Mouse (Mus musculus): ENCODE measurements at regions not wholly inside any gene's neighbourhood (a gene's known extent, or its start where the extent isn't known, plus 50 kb on each side); places are given as distances from the start of the nearest gene placed in this dataset.

DNA sequence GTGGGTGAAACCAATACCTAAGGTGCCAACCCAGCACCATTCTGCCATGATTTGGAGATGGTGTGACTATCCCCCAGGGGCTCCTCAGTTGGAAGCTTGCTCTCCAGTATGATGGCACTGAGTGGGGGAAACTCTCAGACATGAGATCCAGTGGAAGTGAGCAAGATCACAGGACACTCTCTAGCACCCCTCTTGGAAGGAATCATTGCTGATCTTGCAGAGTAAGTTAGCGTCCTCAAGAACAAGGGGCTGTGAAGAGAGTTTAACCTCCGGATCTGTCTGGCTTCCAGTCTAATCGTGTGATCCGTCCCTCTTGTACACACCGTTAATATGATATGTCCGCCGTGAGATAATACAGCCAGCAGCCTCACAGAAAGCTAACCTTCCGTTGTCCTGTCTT is 99.5 kb upstream of the Npas2 start:
- TF ChIP-seq POLR2A (IDR thresholded peaks at IDR 0.05; ENCODE audit: borderline replicate concordance, low read depth, low read length) (no peak), CTCF (IDR thresholded peaks at IDR 0.05; ENCODE audit: low read depth, low read length) (no peak)

All from bone marrow macrophage, adult 2 months (primary cell).